Mouse (Mus musculus) CD4-positive, CD25-positive, alpha-beta regulatory T cell, adult 2 months (primary cell): ENCODE results near the gene Xylb.
A peak's percentile ranks its signal among the peaks of the same experiment; 100 is the strongest.

Experiments used
- DNase-seq: peaks from one replicate; pipeline ENCODE4 v3.0.0-alpha.2; 2012; ENCODE audit warnings: low read depth, low spot score

Gene Xylb

GRCm38 (mm10) chr9:119401801-119402214 is 44.6 kb downstream of the Xylb start, which contains the start of gene Acvr2b:
Gene Acvr2b, plus strand, starts transcription at chr9:119402118.
- DNase-seq = peak; percentile 66

GRCm38 (mm10) chr9:119402253-119403235 is 45.4 kb downstream of the Xylb start:
- peak; percentile 19 for DNase-seq

GRCm38 (mm10) chr9:119403236-119403641 is 46.1 kb downstream of the Xylb start:
- no peak for DNase-seq

GRCm38 (mm10) chr9:119404090-119404489 is 46.9 kb downstream of the Xylb start:
- no peak for DNase-seq

GRCm38 (mm10) chr9:119407884-119408283 is 50.7 kb downstream of the Xylb start:
- no peak for DNase-seq

GRCm38 (mm10) chr9:119408898-119409664 is 51.9 kb downstream of the Xylb start:
- DNase-seq = no peak

GRCm38 (mm10) chr9:119409864-119410263 is 52.7 kb downstream of the Xylb start:
- no peak for DNase-seq

- DNase-seq = no peak
These were observed 60.8 kb downstream of the Xylb start for GRCm38 (mm10) chr9:119418025-119418424.

- no peak for DNase-seq
These were observed 62.8 kb downstream of the Xylb start for GRCm38 (mm10) chr9:119419852-119420438.

- no peak for DNase-seq
These were observed 68.2 kb downstream of the Xylb start for GRCm38 (mm10) chr9:119425217-119425975.

- DNase-seq = no peak
These were observed 68.8 kb downstream of the Xylb start for GRCm38 (mm10) chr9:119425976-119426415.

- no peak for DNase-seq
These were observed 69.3 kb downstream of the Xylb start for GRCm38 (mm10) chr9:119426483-119426882.

- DNase-seq = peak; percentile 71
These were observed 73.1 kb downstream of the Xylb start for GRCm38 (mm10) chr9:119430311-119430710.

- DNase-seq = no peak
These were observed 78.7 kb downstream of the Xylb start for GRCm38 (mm10) chr9:119435855-119436254.

- no peak for DNase-seq
These were observed 80.9 kb downstream of the Xylb start for GRCm38 (mm10) chr9:119438065-119438464.

GRCm38 (mm10) chr9:119438498-119439000 is 81.4 kb downstream of the Xylb start:
- DNase-seq = no peak
